Mouse (Mus musculus) adrenal gland, adult 18-20 months (tissue): ENCODE measurements around the gene Rhbdf1. TPM values are rescaled to one million over a fixed set of nuclear protein-coding genes. Genes with fewer than 3 reads are reported as not detected.
"Not testable (repeated sequence)": the region's sequence is repeated elsewhere in the genome, so short reads cannot be mapped to it uniquely, and the experiment has no call there.

Source experiments
- DNase-seq, 2 experiments: peaks; one replicate each; pipeline ENCODE4 v3.0.0; 2021 to 2022; ENCODE audit warnings: low spot score in 2 of 2
- total RNA-seq, 2 experiments: library from RNA; stranded (reverse); gene quantifications; 1 replicate in 1 of 2; 2 replicates in 1 of 2; pipeline ENCODE4 v1.2.3; 2021

The Rhbdf1 gene
- total RNA-seq, 2 experiments from 2014 or later = 22.8 to 28.8 TPM

- DNase-seq = no peak
Measured at GRCm38 (mm10) chr11:32222570-32223194, 582 bp upstream of the Rhbdf1 start.

- DNase-seq = peak; percentile 56 to 58
Measured at GRCm38 (mm10) chr11:32221225-32221950, 712 bp downstream of the Rhbdf1 start.

GRCm38 (mm10) chr11:32220607-32221224, 1.4 kb downstream of the Rhbdf1 start:
- no peak for DNase-seq

- no peak for DNase-seq
Measured at GRCm38 (mm10) chr11:32219287-32219686, 2.8 kb downstream of the Rhbdf1 start.

GRCm38 (mm10) chr11:32218501-32219050, 3.5 kb downstream of the Rhbdf1 start:
- DNase-seq = no peak

GRCm38 (mm10) chr11:32216851-32217250, 5.2 kb downstream of the Rhbdf1 start:
- peak; percentile 71 to 77 for DNase-seq

- DNase-seq = no peak
Measured at GRCm38 (mm10) chr11:32215372-32216162, 6.5 kb downstream of the Rhbdf1 start.

- DNase-seq = no peak
Measured at GRCm38 (mm10) chr11:32210623-32211022, 11.5 kb downstream of the Rhbdf1 start.

- DNase-seq = peak; percentile 88 to 90
Measured at GRCm38 (mm10) chr11:32205058-32205873, 16.8 kb downstream of the Rhbdf1 start, which contains the start of gene Snrnp25. Gene Snrnp25, plus strand, starts transcription at chr11:32205415.

- no peak for DNase-seq
Measured at GRCm38 (mm10) chr11:32201922-32202685, 20.0 kb downstream of the Rhbdf1 start.

DNA sequence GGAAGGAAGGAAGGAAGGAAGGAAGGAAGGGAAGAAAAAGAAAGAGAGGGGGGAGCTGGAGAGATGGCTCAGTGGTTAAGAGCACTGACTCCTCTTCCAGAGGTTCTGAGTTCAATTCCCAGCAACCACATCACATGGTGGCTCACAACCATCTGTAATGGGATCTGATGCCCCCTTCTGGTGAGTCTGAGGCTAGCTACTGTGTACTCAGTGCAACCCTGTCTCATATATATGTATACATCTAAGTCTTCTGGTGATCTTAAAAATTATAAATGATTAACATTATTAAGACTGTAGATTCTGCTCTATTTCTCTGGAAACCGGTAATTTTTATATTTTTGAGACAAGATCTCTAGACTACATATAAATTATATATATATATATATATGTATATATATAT, 21.1 kb downstream of the Rhbdf1 start:
- DNase-seq = not testable (repeated sequence)

DNA sequence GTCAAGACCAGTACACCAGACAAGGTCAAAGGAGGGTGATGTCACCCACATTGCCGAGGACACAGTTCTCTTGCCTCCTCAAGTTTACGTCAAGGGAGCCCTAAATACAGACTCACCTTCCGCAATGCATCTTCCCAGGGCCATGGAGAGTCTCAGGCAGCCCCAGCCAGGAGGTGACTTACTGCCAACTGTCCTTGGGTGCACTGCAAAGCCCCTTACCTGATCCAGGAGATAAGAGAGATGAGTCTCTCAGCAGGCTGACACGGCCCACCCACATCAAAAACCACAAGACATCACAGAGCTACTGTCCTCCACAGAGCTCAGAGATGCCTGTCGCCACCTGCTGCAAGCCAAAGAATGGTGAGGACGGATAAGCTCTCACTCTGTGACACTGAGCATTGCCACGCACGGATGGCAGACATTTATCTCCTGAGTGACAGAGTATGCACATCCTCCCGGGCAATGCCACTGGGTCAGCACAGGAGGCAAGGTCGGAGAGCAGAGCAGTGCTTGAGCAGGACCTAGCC, 22.0 kb downstream of the Rhbdf1 start, which contains the start of gene Il9r:
Gene Il9r (minus strand): TSS at position 205 of the 527 bp plus-strand sequence.
- no peak for DNase-seq

GRCm38 (mm10) chr11:32199230-32199629, 22.9 kb downstream of the Rhbdf1 start:
- DNase-seq = peak in 1 of 2 experiments; percentile 15

DNA sequence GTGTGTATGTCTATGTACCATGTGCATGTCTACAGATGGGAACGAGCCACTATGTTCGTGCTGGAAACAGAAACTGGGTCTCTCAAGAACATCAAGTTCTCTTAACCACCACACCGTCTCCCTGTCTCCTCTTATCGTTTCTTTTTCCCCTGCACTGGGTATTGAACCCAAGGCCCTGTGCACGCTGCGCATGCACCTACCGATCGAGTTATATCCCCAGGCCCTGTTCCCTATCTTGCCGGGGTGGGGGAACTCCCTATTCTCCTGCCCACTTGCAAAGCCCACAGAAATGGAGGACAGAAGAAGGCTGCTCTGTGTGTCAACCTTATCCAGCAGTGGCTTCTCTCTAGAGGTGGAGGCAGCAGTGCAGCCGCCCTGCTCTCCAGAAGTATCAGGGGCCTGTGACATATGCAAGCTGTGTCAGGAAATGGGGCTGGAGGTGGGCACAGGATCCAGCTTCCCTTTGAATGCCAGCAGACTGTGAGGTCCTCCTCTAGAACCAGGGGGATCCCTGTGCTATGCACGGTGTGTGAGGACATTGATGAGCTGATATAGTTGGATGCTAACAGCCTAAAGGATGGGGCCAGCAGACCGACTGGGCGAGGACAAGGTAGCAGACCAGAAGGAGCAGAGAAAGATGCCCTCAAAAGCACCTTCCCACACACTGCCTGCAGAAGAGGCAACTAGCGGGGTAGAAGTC, 23.7 kb downstream of the Rhbdf1 start:
- peak in 1 of 2 experiments; percentile 17 for DNase-seq

GRCm38 (mm10) chr11:32197766-32198165, 24.3 kb downstream of the Rhbdf1 start:
- no peak for DNase-seq

GRCm38 (mm10) chr11:32196727-32197126, 25.4 kb downstream of the Rhbdf1 start:
- DNase-seq = peak in 1 of 2 experiments; percentile 13

DNA sequence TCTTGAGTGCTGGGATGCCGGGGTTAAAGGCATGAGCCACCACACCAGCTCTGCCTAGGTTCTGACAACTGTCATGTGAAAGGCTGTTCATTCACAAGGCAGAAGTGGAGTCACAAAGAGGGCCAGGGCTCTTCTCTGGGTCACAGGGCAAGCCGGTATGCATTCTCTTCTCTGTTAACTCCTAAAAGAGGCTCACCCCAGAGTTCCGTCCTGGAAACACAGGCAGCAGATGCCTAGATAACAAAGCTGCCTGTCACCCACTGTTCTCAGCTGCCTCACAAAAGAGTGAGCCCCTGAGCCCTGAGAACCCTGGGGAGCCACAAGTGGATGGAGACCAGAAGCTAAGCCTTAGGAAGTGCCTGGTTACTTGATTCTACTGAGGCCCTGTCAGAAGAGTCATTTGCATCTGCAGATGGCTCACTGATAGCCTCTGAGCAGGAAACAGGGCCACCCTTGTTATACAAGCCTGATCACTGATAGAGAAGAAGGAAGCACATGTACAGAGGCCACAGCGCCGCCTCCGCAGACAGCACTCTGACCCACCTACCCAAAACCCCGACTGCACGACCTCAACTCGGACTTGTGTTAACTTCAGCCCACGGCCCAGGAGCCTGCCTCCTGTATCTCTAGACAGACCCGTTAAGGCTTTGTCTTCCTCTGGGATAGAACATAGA, 26.1 kb downstream of the Rhbdf1 start:
- no peak for DNase-seq

- DNase-seq = no peak
Measured at GRCm38 (mm10) chr11:32194626-32195025, 27.5 kb downstream of the Rhbdf1 start.
